Mouse (Mus musculus) intestine, embryonic 14.5 days (tissue): ENCODE measurements around the gene Plbd1. TPM values are rescaled to one million over a fixed set of nuclear protein-coding genes. Genes with fewer than 3 reads are reported as not detected.

ENCODE experiments used
- ATAC-seq: fragments of 200-750 bp; cut with Nextera tagmentation; replicated peaks from 2 replicates; pipeline ENCODE4 v1.8.0; 2017; ENCODE audit warnings: low read depth, moderate number of reproducible peaks, moderate TSS enrichment, moderate library complexity; ENCODE audit not compliant: low FRiP score, low TSS enrichment
- DNase-seq: peaks from one replicate; pipeline ENCODE4 v3.0.0-alpha.2; 2018; ENCODE audit warnings: low spot score
- H3K27ac ChIP-seq: fragments of 300-500 bp; sonication (generic); 2 replicates; pipeline ENCODE4 v1.5.1; 2014; ENCODE audit warnings: low read depth, mild to moderate bottlenecking, control low read depth
- H3K27me3 ChIP-seq: fragments of 300-500 bp; sonication (generic); replicated peaks from 2 replicates; pipeline ENCODE4 v1.6.1; 2014; ENCODE audit warnings: low read length, control low read depth; ENCODE audit not compliant: control insufficient read depth, insufficient read depth
- H3K36me3 ChIP-seq: fragments of 300-500 bp; sonication (generic); 2 replicates; pipeline ENCODE4 v1.6.1; 2014; ENCODE audit warnings: low read length, control low read depth; ENCODE audit not compliant: control insufficient read depth, insufficient read depth
- H3K4me1 ChIP-seq: fragments of 300-500 bp; sonication (generic); replicated peaks from 2 replicates; pipeline ENCODE4 v1.6.1; 2014; ENCODE audit warnings: low read length, control low read depth, mixed read lengths; ENCODE audit not compliant: control insufficient read depth, insufficient read depth
- H3K4me2 ChIP-seq: fragments of 300-500 bp; sonication (generic); 2 replicates; pipeline ENCODE4 v1.6.1; 2014; ENCODE audit warnings: low read length
- H3K4me3 ChIP-seq: fragments of 300-500 bp; sonication (generic); 2 replicates; pipeline ENCODE4 v1.5.1; 2014; ENCODE audit warnings: low read depth, low read length, control low read depth, mixed read lengths
- H3K9ac ChIP-seq: fragments of 300-500 bp; sonication (generic); 2 replicates; pipeline ENCODE4 v1.6.1; 2014; ENCODE audit warnings: mild to moderate bottlenecking, low read length
- H3K9me3 ChIP-seq: fragments of 300-500 bp; sonication (generic); 2 replicates; pipeline ENCODE4 v1.6.1; 2016; ENCODE audit warnings: low read length, control low read depth; ENCODE audit not compliant: control insufficient read depth
- WGBS: fragments of 180-500 bp; shearing (Covaris S2); extraction: QIAGEN DNeasy Blood & Tissue Kit; methylation state at CpG from one replicate; pipeline ENCODE4 v1.1.7; 2014; 5-methylcytosine and 5-hydroxymethylcytosine counted together
- polyA plus RNA-seq: library from polyadenylated mRNA; unstranded; fragments of >200 nt; fragmentation: Nextera tagmentation; extraction: Ambion mirVana; gene quantifications from 2 replicates; pipeline ENCODE4 v1.2.1, GENCODE M21; 2014

The Plbd1 gene
- polyA plus RNA-seq, 1 experiment from 2014 or later = 7.5 TPM

GRCm38 (mm10) chr6:136683410-136684334, 21.9 kb upstream of the Plbd1 start:
- H3K9me3 ChIP-seq = no peaks in the 10 kb centered on the region

GRCm38 (mm10) chr6:136679381-136679780, 17.7 kb upstream of the Plbd1 start:
- Histone ChIP-seq H3K4me2 (no peak overlapping the region), H3K4me3 (no peak overlapping the region), H3K27me3 (no peaks in the 10 kb centered on the region), H3K9me3 (no peaks in the 10 kb centered on the region), H3K27ac (no peak overlapping the region), H3K36me3 (no peaks in the 10 kb centered on the region), H3K9ac (no peak overlapping the region), H3K4me1 (no peaks in the 10 kb centered on the region)
- ATAC-seq (0 out of 2 replicates have a peak, but pooled peaks have one; percentile 27), DNase-seq (no peak)
- 22% methylated on average over 2 of the region's 2 CpGs for WGBS

More at GRCm38 (mm10) chr6:136683410-136684334, 21.9 kb upstream of the Plbd1 start:
- H3K36me3 ChIP-seq = no peaks in the 10 kb centered on the region
- H3K4me1 ChIP-seq = no peaks in the 10 kb centered on the region
- WGBS = 77% methylated on average over 11 of the region's 11 CpGs
- H3K27me3 ChIP-seq = no peaks in the 10 kb centered on the region
- DNase-seq (no peak), ATAC-seq (no peak)
- H3K9ac ChIP-seq = no peak overlapping the region
- no peak overlapping the region for H3K4me3 ChIP-seq
- H3K27ac ChIP-seq = no peak overlapping the region
- H3K4me2 ChIP-seq = no peak overlapping the region

GRCm38 (mm10) chr6:136674935-136675334, 13.2 kb upstream of the Plbd1 start:
- WGBS = 94% methylated on average over 6 of the region's 6 CpGs

GRCm38 (mm10) chr6:136672467-136672866, 10.7 kb upstream of the Plbd1 start:
- ATAC-seq = no peak
- H3K9ac ChIP-seq = no peak overlapping the region
- H3K9me3 ChIP-seq = peaks cover 6% of the 10 kb centered on the region
- H3K4me3 ChIP-seq = no peak overlapping the region
- H3K4me2 ChIP-seq = no peak overlapping the region
- H3K27me3 ChIP-seq = no peaks in the 10 kb centered on the region
- no peak overlapping the region for H3K27ac ChIP-seq
- DNase-seq = no peak
- 39% methylated on average over 7 of the region's 7 CpGs for whole genome bisulfite sequencing
- no peaks in the 10 kb centered on the region for H3K36me3 ChIP-seq
- H3K4me1 ChIP-seq = no peaks in the 10 kb centered on the region

More at GRCm38 (mm10) chr6:136674935-136675334, 13.2 kb upstream of the Plbd1 start:
- H3K4me2 ChIP-seq = no peak overlapping the region
- no peaks in the 10 kb centered on the region for H3K36me3 ChIP-seq
- H3K9me3 ChIP-seq = peaks cover 6% of the 10 kb centered on the region
- no peak overlapping the region for H3K4me3 ChIP-seq
- H3K4me1 ChIP-seq = no peaks in the 10 kb centered on the region
- no peaks in the 10 kb centered on the region for H3K27me3 ChIP-seq
- no peak overlapping the region for H3K9ac ChIP-seq
- no peak for ATAC-seq
- no peak overlapping the region for H3K27ac ChIP-seq
- no peak for DNase-seq

GRCm38 (mm10) chr6:136669274-136669673, 7.5 kb upstream of the Plbd1 start:
- no peak for ATAC-seq
- Histone ChIP-seq H3K9me3 (peaks cover 6% of the 10 kb centered on the region), H3K9ac (no peak overlapping the region), H3K27me3 (no peaks in the 10 kb centered on the region), H3K4me2 (no peak overlapping the region), H3K4me1 (no peaks in the 10 kb centered on the region), H3K27ac (no peak overlapping the region), H3K36me3 (no peaks in the 10 kb centered on the region), H3K4me3 (no peak overlapping the region)
- no peak for DNase-seq
- 57% methylated on average over 5 of the region's 5 CpGs for WGBS

GRCm38 (mm10) chr6:136668266-136668986, 6.7 kb upstream of the Plbd1 start:
- Histone ChIP-seq H3K27me3 (no peaks in the 10 kb centered on the region), H3K9ac (no peak overlapping the region), H3K9me3 (peaks cover 1% of the 10 kb centered on the region; the same call in 1 of the 2 replicates), H3K4me2 (no peak overlapping the region), H3K4me1 (no peaks in the 10 kb centered on the region), H3K4me3 (no peak overlapping the region), H3K36me3 (no peaks in the 10 kb centered on the region), H3K27ac (no peak overlapping the region)
- no peak for DNase-seq
- WGBS = 50% methylated on average over 14 of the region's 14 CpGs
- ATAC-seq = no peak

GRCm38 (mm10) chr6:136662063-136662462, 335 bp upstream of the Plbd1 start:
- ATAC-seq = 0 out of 2 replicates have a peak, but pooled peaks have one; percentile 20
- Histone ChIP-seq H3K27ac (no peak overlapping the region), H3K36me3 (no peaks in the 10 kb centered on the region), H3K4me2 (no peak overlapping the region; the same call in 1 of the 2 replicates), H3K27me3 (peaks cover 28% of the 10 kb centered on the region), H3K4me3 (peak overlapping the region; percentile 26; the same call in 1 of the 2 replicates), H3K9me3 (no peaks in the 10 kb centered on the region), H3K4me1 (peaks cover 6% of the 10 kb centered on the region; the same call in 1 of the 2 replicates), H3K9ac (no peak overlapping the region)
- no peak for DNase-seq
- 28% methylated on average over 11 of the region's 11 CpGs for WGBS

GRCm38 (mm10) chr6:136660831-136661705, 660 bp downstream of the Plbd1 start:
- Histone ChIP-seq H3K9ac (peak overlapping the region; percentile 14; the same call in 1 of the 2 replicates), H3K4me3 (peak overlapping the region; percentile 26), H3K36me3 (no peaks in the 10 kb centered on the region), H3K4me2 (peak overlapping the region; percentile 56), H3K27ac (no peak overlapping the region), H3K27me3 (peaks cover 28% of the 10 kb centered on the region), H3K9me3 (no peaks in the 10 kb centered on the region), H3K4me1 (peaks cover 6% of the 10 kb centered on the region; the same call in 1 of the 2 replicates)
- no peak for DNase-seq
- 0 out of 2 replicates have a peak, but pooled peaks have one; percentile 30 for ATAC-seq
- WGBS = 18% methylated on average over 34 of the region's 34 CpGs
